Mouse (Mus musculus) heart, embryonic 11.5 days (tissue): ENCODE measurements around the gene Opa1. TPM values are rescaled to one million over a fixed set of nuclear protein-coding genes. Genes with fewer than 3 reads are reported as not detected.

Experiments used
- ATAC-seq: fragments of 200-750 bp; cut with Nextera tagmentation; replicated peaks from 2 replicates; pipeline ENCODE4 v1.8.0; 2017; ENCODE audit warnings: moderate library complexity; ENCODE audit not compliant: insufficient number of reproducible peaks, low FRiP score, low TSS enrichment
- H3K27ac ChIP-seq: fragments of 300-500 bp; sonication (generic); 2 replicates; pipeline ENCODE4 v1.5.1; 2014; ENCODE audit warnings: mild to moderate bottlenecking, low read depth, low read length
- H3K27me3 ChIP-seq: fragments of 300-500 bp; sonication (generic); 2 replicates; pipeline ENCODE4 v1.6.1; 2014; ENCODE audit warnings: mild to moderate bottlenecking, low read length, mixed read lengths; ENCODE audit not compliant: control insufficient read depth, insufficient read depth
- H3K36me3 ChIP-seq: fragments of 300-500 bp; sonication (generic); 2 replicates; pipeline ENCODE4 v1.6.1; 2014; ENCODE audit warnings: mild to moderate bottlenecking, low read length, moderate library complexity, mixed read lengths; ENCODE audit not compliant: control insufficient read depth, insufficient read depth
- H3K4me1 ChIP-seq: fragments of 300-500 bp; sonication (generic); 2 replicates; pipeline ENCODE4 v1.6.1; 2014; ENCODE audit warnings: low read length; ENCODE audit not compliant: control insufficient read depth, insufficient read depth
- H3K4me2 ChIP-seq: fragments of 300-500 bp; sonication (generic); 2 replicates; pipeline ENCODE4 v1.6.1; 2014; ENCODE audit warnings: mild to moderate bottlenecking, moderate library complexity
- H3K4me3 ChIP-seq: fragments of 300-500 bp; sonication (generic); 2 replicates; pipeline ENCODE4 v1.5.1; 2014; ENCODE audit warnings: low read depth, low read length
- H3K9ac ChIP-seq: fragments of 300-500 bp; sonication (generic); 2 replicates; pipeline ENCODE4 v1.6.1; 2014; ENCODE audit warnings: mild to moderate bottlenecking, low read depth, low read length, moderate library complexity
- H3K9me3 ChIP-seq: fragments of 300-500 bp; sonication (generic); replicated peaks from 2 replicates; pipeline ENCODE4 v1.6.1; 2016; ENCODE audit warnings: low read length; ENCODE audit not compliant: control insufficient read depth
- WGBS: fragments of 180-500 bp; shearing (Covaris S2); extraction: QIAGEN DNeasy Blood & Tissue Kit; methylation state at CpG from one replicate; pipeline ENCODE4 v1.1.7; 2014; ENCODE audit not compliant: insufficient replicate concordance; 5-methylcytosine and 5-hydroxymethylcytosine counted together
- polyA plus RNA-seq: library from polyadenylated mRNA; unstranded; fragments of >200 nt; fragmentation: Nextera tagmentation; extraction: Ambion mirVana; gene quantifications from 2 replicates; pipeline ENCODE4 v1.2.1, GENCODE M21; 2014

Opa1 gene
- polyA plus RNA-seq, 1 experiment from 2014 or later: 44.1 TPM

GRCm38 (mm10) chr16:29687987-29688885 is 109.1 kb downstream of the Opa1 start:
- 77% methylated on average over 17 of the region's 17 CpGs for WGBS
- ATAC-seq: no peak
- no peak overlapping the region for H3K4me3 ChIP-seq
- no peaks in the 10 kb centered on the region for H3K9me3 ChIP-seq
- no peaks in the 10 kb centered on the region for H3K36me3 ChIP-seq
- H3K4me2 ChIP-seq: no peak overlapping the region
- no peak overlapping the region for H3K9ac ChIP-seq
- H3K27me3 ChIP-seq: no peaks in the 10 kb centered on the region
- no peak overlapping the region for H3K27ac ChIP-seq
- H3K4me1 ChIP-seq: peaks cover 9% of the 10 kb centered on the region; the same call in 1 of the 2 replicates

- H3K9ac ChIP-seq: no peak overlapping the region
- H3K36me3 ChIP-seq: no peaks in the 10 kb centered on the region
These were observed 110.2 kb downstream of the Opa1 start for GRCm38 (mm10) chr16:29689187-29689819.

GRCm38 (mm10) chr16:29693025-29693682 is 114.0 kb downstream of the Opa1 start:
- Histone ChIP-seq H3K9ac (no peak overlapping the region), H3K4me1 (peaks cover 6% of the 10 kb centered on the region; the same call in 1 of the 2 replicates), H3K36me3 (no peaks in the 10 kb centered on the region), H3K9me3 (no peaks in the 10 kb centered on the region), H3K27me3 (no peaks in the 10 kb centered on the region; the same call in 1 of the 2 replicates), H3K4me2 (no peak overlapping the region), H3K4me3 (no peak overlapping the region), H3K27ac (no peak overlapping the region)
- ATAC-seq: no peak
- 38% methylated on average over 5 of the region's 5 CpGs for WGBS

More at GRCm38 (mm10) chr16:29689187-29689819, 110.2 kb downstream of the Opa1 start:
- WGBS: 57% methylated on average over 11 of the region's 11 CpGs
- H3K9me3 ChIP-seq: no peaks in the 10 kb centered on the region
- no peak overlapping the region for H3K4me3 ChIP-seq
- H3K4me1 ChIP-seq: peaks cover 7% of the 10 kb centered on the region
- H3K27me3 ChIP-seq: no peaks in the 10 kb centered on the region
- ATAC-seq: no peak
- no peak overlapping the region for H3K27ac ChIP-seq
- H3K4me2 ChIP-seq: no peak overlapping the region

- no peak for ATAC-seq
- no peaks in the 10 kb centered on the region for H3K36me3 ChIP-seq
- H3K4me1 ChIP-seq: peaks cover 6% of the 10 kb centered on the region; the same call in 1 of the 2 replicates
- 62% methylated on average over 6 of the region's 6 CpGs for WGBS
- no peak overlapping the region for H3K4me3 ChIP-seq
- H3K27ac ChIP-seq: no peak overlapping the region
- H3K27me3 ChIP-seq: no peaks in the 10 kb centered on the region; the same call in 1 of the 2 replicates
- no peak overlapping the region for H3K9ac ChIP-seq
- no peak overlapping the region for H3K4me2 ChIP-seq
- no peaks in the 10 kb centered on the region for H3K9me3 ChIP-seq
These were observed 114.8 kb downstream of the Opa1 start for GRCm38 (mm10) chr16:29693791-29694419.

- WGBS: 56% methylated on average over 9 of the region's 9 CpGs
These were observed 115.4 kb downstream of the Opa1 start for GRCm38 (mm10) chr16:29694420-29694959.

More at GRCm38 (mm10) chr16:29694420-29694959, 115.4 kb downstream of the Opa1 start:
- Histone ChIP-seq H3K4me1 (peaks cover 6% of the 10 kb centered on the region; the same call in 1 of the 2 replicates), H3K9ac (no peak overlapping the region), H3K27me3 (no peaks in the 10 kb centered on the region; the same call in 1 of the 2 replicates), H3K4me2 (no peak overlapping the region), H3K4me3 (no peak overlapping the region), H3K9me3 (no peaks in the 10 kb centered on the region), H3K27ac (no peak overlapping the region), H3K36me3 (no peaks in the 10 kb centered on the region)
- no peak for ATAC-seq

Other genes with a start within 250 kb of the Opa1 start
- gene Atp13a5, start 200.6 kb upstream of the Opa1 start, polyA plus RNA-seq: not detected in 2 replicates
- gene Atp13a4, start 34.5 kb upstream of the Opa1 start, polyA plus RNA-seq: 0.34 TPM in 1 of 2 replicates, not detected in the other